Mouse (Mus musculus) lung, adult 18-20 months (tissue): ENCODE measurements at regions not wholly inside any gene's neighbourhood (a gene's known extent, or its start where the extent isn't known, plus 50 kb on each side); places are given as distances from the start of the nearest gene placed in this dataset.

ENCODE experiments used
- DNase-seq, 2 experiments: peaks; one replicate each; pipeline ENCODE4 v3.0.0; 2022; ENCODE audit warnings: mixed read lengths in 2 of 2

- DNase-seq, result no peak
Measured at GRCm38 (mm10) chr16:74739194-74740135, 327.8 kb upstream of the Robo2 start.

GRCm38 (mm10) chr16:74732940-74733776 lies 321.5 kb upstream of the Robo2 start:
- DNase-seq, result no peak

GRCm38 (mm10) chr16:74730169-74730794 lies 318.7 kb upstream of the Robo2 start:
- no peak for DNase-seq

GRCm38 (mm10) chr16:74723217-74723616 lies 311.6 kb upstream of the Robo2 start:
- DNase-seq, result no peak

- DNase-seq, result no peak
Measured at GRCm38 (mm10) chr16:74718154-74718553, 306.5 kb upstream of the Robo2 start.

GRCm38 (mm10) chr16:74717622-74718021 lies 306.0 kb upstream of the Robo2 start:
- no peak for DNase-seq

- no peak for DNase-seq
Measured at GRCm38 (mm10) chr16:74714950-74715349, 303.3 kb upstream of the Robo2 start.

GRCm38 (mm10) chr16:74712515-74712914 lies 300.9 kb upstream of the Robo2 start:
- no peak for DNase-seq

GRCm38 (mm10) chr16:74702067-74702466 lies 290.4 kb upstream of the Robo2 start:
- no peak for DNase-seq

GRCm38 (mm10) chr16:74683371-74683770 lies 271.7 kb upstream of the Robo2 start:
- DNase-seq, result no peak

GRCm38 (mm10) chr16:74675586-74675985 lies 264.0 kb upstream of the Robo2 start:
- no peak for DNase-seq

GRCm38 (mm10) chr16:74671466-74671865 lies 259.8 kb upstream of the Robo2 start:
- no peak for DNase-seq

GRCm38 (mm10) chr16:74664337-74664736 lies 252.7 kb upstream of the Robo2 start:
- DNase-seq, result no peak

- DNase-seq, result no peak
Measured at GRCm38 (mm10) chr16:74651244-74651643, 239.6 kb upstream of the Robo2 start.

GRCm38 (mm10) chr16:74649207-74649606 lies 237.6 kb upstream of the Robo2 start:
- DNase-seq, result no peak

GRCm38 (mm10) chr16:74648384-74648783 lies 236.8 kb upstream of the Robo2 start:
- DNase-seq, result peak in 1 of 2 experiments; percentile 3

- DNase-seq, result no peak
Measured at GRCm38 (mm10) chr16:74644750-74645366, 233.2 kb upstream of the Robo2 start.

GRCm38 (mm10) chr16:74639805-74640204 lies 228.2 kb upstream of the Robo2 start:
- no peak for DNase-seq

GRCm38 (mm10) chr16:74637638-74638037 lies 226.0 kb upstream of the Robo2 start:
- DNase-seq, result no peak

GRCm38 (mm10) chr16:74625783-74626182 lies 214.2 kb upstream of the Robo2 start:
- DNase-seq, result no peak

- no peak for DNase-seq
Measured at GRCm38 (mm10) chr16:74612072-74612471, 200.4 kb upstream of the Robo2 start.

GRCm38 (mm10) chr16:74609564-74609963 lies 197.9 kb upstream of the Robo2 start:
- no peak for DNase-seq

- DNase-seq, result no peak
Measured at GRCm38 (mm10) chr16:74598361-74598760, 186.7 kb upstream of the Robo2 start.
